Mouse (Mus musculus) heart, adult 11 months (tissue): ENCODE results near the gene Arhgap15.

Source experiments
- DNase-seq: peaks from one replicate; pipeline ENCODE4 v3.0.0; 2022

Arhgap15 gene

DNA sequence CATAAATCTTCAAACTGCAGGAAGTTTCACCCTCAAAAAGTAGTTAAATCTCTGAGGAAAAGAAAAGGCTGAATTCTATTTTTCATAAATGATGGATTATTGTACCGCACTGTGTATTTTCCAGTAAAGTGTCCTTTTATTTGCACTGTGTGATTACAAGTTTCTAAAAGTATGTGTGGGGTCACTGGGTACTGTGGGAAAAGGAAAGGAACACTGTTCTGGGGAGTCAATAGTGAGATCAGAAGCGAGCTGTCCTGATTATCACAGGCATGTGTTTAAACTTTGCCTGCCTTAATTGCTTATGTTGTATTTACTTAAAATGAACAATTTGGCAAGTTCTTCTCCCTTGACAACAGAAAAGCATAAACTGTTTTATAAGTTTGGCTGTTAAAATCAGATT, 365.7 kb downstream of the Arhgap15 start:
- no peak for DNase-seq

DNA sequence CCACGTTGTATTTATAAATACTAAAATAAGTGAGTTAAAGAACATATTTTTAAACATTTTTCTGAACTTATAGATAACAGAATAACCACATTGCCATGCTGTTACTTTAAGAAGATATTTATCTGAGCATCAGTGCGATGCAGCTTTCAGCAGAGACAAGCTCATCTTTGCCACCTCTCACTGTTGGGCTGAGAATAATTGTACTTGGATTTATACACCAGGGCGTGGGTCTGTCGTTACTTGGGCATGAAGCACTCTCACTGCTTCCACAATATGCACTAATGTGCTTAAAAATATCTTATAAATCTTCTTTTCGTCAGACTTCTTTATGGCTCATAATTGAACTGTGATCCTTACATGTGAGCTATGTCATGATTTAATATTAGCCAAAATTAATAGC, 372.5 kb downstream of the Arhgap15 start:
- no peak for DNase-seq

GRCm38 (mm10) chr2:44123246-44123645, 374.6 kb downstream of the Arhgap15 start:
- no peak for DNase-seq

GRCm38 (mm10) chr2:44124093-44124492, 375.5 kb downstream of the Arhgap15 start:
- DNase-seq, result no peak

DNA sequence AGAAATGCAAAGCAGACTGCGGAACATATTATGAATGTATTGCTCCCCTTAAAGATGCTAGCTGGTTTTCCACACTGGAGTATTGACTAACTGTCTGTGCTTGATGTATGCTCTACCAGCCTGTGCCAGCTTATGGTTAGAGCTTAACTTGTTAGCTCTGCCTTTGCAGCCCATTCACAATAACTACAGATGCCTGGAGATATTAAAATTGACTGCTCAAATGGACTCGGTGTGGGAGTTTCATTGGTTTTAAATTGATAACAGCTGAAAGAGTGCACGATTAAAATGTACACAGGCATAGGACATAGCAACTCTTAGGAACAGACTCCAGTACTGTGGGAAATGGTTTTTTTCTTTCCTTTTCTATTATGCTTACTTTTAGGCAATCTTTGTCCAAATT, 376.1 kb downstream of the Arhgap15 start:
- DNase-seq, result no peak

DNA sequence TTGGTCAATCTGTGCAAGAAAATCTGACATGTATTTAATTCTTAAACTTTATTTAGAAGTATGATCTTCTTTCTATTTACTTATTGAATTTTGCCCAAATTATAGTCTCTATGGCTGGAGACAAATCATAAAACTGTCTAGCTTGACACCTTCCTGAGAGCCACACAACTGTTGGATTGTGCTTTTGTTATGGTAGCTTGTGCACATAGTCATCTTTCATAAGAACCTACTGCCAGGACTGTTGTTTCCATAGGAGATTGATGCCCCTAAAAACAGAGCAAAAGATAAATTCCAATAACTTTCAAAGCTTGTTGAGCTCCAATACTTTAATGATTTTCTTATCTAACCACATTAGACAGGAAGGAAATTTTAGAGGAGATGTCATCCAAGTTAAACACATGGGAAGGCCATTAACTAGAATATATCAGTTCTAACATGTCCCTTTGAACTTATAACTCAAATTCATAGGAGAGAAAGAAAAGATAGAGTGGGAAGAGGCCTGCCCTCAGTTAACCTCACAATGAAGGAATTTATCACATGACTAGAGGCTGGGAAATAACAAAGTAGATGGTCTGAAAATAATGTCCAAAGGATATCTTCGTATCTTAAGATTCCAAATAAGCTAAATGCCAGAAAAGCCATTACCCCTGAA, 377.5 kb downstream of the Arhgap15 start:
- no peak for DNase-seq

- DNase-seq, result no peak
Measured at GRCm38 (mm10) chr2:44129533-44129932, 380.9 kb downstream of the Arhgap15 start.

DNA sequence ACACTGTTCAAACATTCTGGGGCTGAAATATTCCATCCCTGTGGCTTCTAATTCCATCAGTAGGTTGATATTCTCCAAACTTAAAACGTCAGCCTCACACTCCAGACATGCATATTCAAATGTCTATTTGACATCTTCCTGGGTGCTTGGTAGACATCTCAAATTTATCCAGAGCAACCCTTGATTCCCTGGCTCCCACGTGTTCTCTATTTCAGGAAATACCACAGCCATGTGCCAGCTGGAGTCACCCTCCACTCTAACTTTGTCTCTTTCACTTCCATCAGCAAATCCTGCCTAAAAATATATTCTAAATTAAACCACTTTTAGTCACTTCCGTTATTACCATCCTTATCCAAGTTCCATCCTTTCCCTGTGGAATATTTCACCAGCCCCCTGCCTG, 382.6 kb downstream of the Arhgap15 start:
- DNase-seq, result no peak

DNA sequence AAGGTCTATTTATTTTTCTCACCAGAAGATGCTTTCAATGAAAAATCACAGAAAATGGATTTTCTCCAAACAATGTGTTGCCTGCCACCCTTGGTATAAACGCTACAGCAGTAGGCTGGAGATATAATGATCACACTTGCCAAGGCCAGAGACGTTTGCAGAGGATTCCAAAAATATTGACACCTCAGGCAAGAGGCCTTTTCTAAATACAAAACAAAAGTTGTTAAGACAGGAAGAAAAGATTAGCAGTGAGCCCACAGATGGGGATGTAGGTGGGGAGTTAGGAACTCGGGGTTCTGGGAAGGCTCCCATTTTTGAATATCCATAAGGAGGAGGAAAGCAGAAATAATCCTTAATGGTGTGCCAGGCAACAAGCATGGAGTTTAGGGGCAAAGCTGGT, 386.2 kb downstream of the Arhgap15 start:
- no peak for DNase-seq

DNA sequence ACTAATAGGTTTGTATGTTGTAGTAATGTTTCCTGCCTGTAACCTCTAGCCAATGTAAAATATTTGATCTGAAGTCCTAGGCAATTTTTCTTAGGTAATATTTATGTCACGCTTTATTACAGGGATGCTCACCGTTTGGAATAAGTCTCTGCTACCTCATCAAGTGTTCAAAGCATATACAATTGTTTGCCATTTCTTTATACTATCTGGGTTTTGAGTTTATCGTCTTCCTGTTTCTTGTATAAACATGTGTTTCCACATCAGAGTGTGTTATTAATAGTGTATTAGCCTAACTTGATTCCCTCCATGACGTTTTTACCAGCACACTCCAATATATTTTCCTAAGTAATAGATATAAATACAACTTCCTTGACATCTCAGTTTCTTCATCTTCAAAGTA, 391.8 kb downstream of the Arhgap15 start:
- DNase-seq, result no peak

- no peak for DNase-seq
Measured at GRCm38 (mm10) chr2:44142152-44142551, 393.5 kb downstream of the Arhgap15 start.

- DNase-seq, result no peak
Measured at GRCm38 (mm10) chr2:44142611-44143010, 394.0 kb downstream of the Arhgap15 start.

DNA sequence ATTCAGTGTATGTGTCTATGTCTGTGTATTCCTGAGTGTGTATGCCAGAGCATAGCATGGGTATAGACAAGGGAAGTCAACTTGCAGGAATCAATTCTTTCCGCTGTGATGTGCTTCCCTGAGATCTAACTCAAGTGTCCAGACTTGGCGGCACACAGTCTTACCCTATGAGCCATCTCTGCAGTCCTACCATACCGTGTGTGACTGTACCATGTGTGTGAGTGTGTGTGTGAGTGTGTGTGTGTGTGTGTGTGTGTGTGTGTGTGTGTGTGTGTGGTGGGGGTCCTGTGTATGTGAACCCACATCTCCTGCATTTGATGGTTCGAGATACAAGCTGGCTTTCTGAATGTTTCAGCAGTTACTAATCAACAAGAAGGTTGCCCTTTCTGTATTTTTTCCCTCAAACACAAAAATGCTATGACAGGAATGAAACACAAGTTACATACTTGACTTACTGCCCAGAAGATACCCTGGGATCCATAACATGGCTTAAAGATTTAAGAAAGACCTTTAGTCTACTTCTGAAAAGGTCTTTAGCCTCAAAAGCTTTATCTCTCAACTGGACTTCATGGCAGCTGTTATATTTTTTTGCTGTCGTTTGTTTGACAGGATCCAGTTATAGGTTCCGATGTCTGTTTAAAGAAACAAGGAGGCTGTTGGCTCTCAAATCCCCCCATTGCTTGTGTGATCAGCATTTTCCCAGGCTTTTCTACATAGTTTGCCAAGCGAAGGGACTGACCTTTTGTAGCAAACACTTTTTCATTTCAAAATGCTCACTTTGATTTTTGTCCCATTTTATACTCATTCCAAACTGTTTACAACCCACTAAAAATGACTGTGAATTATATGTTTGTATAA, 397.7 kb downstream of the Arhgap15 start:
- DNase-seq, result no peak

DNA sequence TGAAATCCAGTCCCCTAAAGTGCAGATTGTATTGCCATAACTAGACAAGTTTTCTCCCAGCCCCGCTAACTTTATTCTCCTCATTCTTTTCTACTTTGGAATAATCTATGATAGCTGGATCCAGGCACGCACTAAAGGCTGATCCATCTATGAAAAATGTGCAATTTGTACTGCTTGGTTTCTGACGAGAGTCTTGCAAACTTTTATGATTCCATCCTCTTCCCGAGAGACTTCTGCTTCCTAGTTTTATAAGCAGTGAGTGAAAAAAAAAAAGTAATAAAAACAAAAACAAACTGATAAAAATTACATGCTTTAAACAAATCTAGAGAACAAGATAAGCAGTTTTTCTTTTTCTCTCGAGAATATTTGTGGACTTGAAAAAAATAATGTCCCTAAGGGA, 398.9 kb downstream of the Arhgap15 start:
- no peak for DNase-seq

DNA sequence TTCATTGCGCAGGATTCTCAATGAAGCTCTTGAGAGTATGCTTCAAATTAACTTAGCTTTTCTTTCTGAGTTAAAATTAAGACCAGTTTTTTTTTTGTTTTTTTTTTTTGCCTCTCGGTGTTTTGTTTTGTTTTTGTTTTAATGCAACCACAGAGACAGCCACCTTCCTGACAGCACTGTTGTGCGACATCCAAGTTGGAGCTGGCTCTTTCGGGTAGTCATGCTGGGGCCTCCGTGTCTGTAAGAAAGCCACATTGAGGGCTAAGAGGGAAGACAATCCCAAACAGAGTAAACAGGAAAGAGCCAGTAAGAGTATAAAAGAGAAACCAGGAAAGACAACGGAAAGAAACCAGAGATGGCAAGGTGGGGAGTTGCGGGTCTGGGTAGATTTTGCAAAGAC, 399.3 kb downstream of the Arhgap15 start:
- DNase-seq, result peak; percentile 94

DNA sequence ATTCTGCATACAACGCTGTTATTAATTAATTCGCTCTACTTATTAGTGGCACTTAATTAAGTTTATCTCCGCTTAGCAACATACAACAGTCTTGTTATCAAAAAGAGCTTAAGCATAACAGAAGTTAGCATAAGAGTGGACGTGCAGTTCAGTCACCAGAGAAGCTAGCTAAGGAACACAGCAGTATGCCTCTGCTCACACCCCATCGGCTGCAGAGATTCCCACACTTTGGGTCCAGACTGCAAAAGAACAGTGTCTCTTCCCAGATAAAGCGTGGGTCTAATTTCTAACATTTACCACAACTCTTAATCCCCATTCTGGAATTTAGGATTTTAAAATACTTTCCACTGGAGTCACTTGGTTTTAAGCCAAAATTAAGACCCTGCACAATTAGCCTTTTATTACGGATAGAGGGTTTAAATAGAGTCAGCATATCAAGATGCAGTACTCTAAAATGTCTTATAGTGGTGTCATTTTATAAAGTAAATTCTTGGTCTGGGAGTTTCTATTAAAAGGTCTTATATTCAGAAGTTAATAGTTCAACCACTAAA, 400.0 kb downstream of the Arhgap15 start:
- DNase-seq, result no peak

GRCm38 (mm10) chr2:44152301-44152700, 403.7 kb downstream of the Arhgap15 start:
- DNase-seq, result no peak

DNA sequence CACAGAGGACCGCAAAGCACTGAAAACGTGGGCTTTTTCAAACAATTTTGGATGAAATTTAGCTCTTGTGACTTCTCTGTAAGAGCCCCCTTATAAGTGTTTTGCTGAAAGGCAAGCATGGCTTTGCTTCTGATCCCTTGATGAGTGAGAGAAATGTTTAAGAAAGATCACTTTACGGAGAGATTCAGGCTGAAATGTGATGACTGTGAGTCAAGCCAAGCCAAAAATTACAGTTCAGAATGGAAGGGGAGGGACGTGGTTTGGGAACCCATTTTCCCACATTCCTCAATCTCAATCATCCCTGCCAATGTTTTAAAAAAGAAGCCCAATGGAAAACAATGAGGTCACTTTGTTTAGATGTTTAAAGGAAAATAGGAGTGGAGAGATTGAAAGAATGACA, 411.7 kb downstream of the Arhgap15 start:
- no peak for DNase-seq

DNA sequence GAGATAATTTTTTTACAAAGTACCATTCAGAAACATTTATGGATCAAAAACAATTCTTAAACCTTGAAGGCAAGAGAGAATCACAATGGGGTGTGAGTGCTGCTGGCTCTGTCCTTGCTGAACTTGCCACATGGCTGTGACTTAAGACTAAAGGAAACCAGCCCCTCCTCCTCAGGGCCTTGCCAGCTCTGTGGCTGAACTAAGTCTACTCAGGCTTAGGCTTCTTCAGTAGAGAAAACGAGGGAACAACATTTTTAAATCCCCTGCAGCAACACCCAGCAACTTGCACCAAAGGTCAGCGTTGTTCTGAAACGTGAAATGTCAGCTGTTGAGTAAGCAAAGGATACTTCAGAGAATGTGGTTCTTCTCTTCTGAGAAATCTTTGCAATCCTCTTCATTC, 417.2 kb downstream of the Arhgap15 start:
- DNase-seq, result peak; percentile 93

- no peak for DNase-seq
Measured at GRCm38 (mm10) chr2:44166716-44167115, 418.1 kb downstream of the Arhgap15 start.

- DNase-seq, result no peak
Measured at GRCm38 (mm10) chr2:44184476-44184875, 435.9 kb downstream of the Arhgap15 start.

- DNase-seq, result peak; percentile 34
Measured at GRCm38 (mm10) chr2:44190749-44191148, 442.1 kb downstream of the Arhgap15 start.

DNA sequence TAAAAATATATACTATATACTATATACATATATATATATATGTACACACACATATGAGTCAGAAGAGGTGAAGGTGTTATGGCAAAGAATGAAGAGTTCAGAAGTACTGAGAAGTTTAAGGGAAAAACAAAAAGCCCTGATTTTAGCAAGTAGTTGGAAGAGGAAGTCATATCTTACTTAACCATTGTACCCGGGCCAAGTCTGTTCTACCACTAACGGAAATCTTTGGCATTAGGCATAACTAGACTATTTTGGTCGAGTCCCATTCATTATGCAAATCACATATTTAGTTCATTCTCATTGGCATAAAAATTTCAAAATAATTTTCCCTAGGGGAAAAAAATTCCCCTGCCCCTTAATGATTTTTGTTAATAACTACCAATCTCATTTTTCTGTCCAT, 443.4 kb downstream of the Arhgap15 start:
- peak; percentile 50 for DNase-seq

GRCm38 (mm10) chr2:44215506-44215905, 466.9 kb downstream of the Arhgap15 start:
- DNase-seq, result peak; percentile 54
